Mouse (Mus musculus): ENCODE data around the gene Cd6.

The Cd6 gene

GRCm38 (mm10) chr19:10801906-10802305 lies 28.0 kb downstream of the Cd6 start:
- no peak for DNase-seq (ENCODE audit: low read depth)

- peak; percentile 22 for DNase-seq (ENCODE audit: low read depth)
Measured at GRCm38 (mm10) chr19:10801070-10801469, 28.8 kb downstream of the Cd6 start.

GRCm38 (mm10) chr19:10799155-10799554 lies 30.7 kb downstream of the Cd6 start:
- no peak for DNase-seq (ENCODE audit: low read depth)

- DNase-seq (ENCODE audit: low read depth), result no peak
Measured at GRCm38 (mm10) chr19:10798576-10798975, 31.3 kb downstream of the Cd6 start.

GRCm38 (mm10) chr19:10794916-10795315 lies 34.9 kb downstream of the Cd6 start:
- DNase-seq (ENCODE audit: low read depth), result no peak

- DNase-seq (ENCODE audit: low read depth), result no peak
Measured at GRCm38 (mm10) chr19:10793044-10793443, 36.8 kb downstream of the Cd6 start.

GRCm38 (mm10) chr19:10790323-10790722 lies 39.5 kb downstream of the Cd6 start:
- no peak for DNase-seq (ENCODE audit: low read depth)

GRCm38 (mm10) chr19:10788242-10788641 lies 41.6 kb downstream of the Cd6 start:
- DNase-seq (ENCODE audit: low read depth), result no peak

- DNase-seq (ENCODE audit: low read depth), result no peak
Measured at GRCm38 (mm10) chr19:10787406-10787805, 42.5 kb downstream of the Cd6 start.

GRCm38 (mm10) chr19:10786753-10787152 lies 43.1 kb downstream of the Cd6 start:
- no peak for DNase-seq (ENCODE audit: low read depth)

GRCm38 (mm10) chr19:10784796-10785459 lies 44.9 kb downstream of the Cd6 start:
- no peak for DNase-seq (ENCODE audit: low read depth)

- DNase-seq (ENCODE audit: low read depth), result no peak
Measured at GRCm38 (mm10) chr19:10784061-10784460, 45.8 kb downstream of the Cd6 start.

GRCm38 (mm10) chr19:10783168-10783567 lies 46.7 kb downstream of the Cd6 start:
- DNase-seq (ENCODE audit: low read depth), result no peak

- DNase-seq (ENCODE audit: low read depth), result no peak
Measured at GRCm38 (mm10) chr19:10781641-10782040, 48.2 kb downstream of the Cd6 start.

- DNase-seq (ENCODE audit: low read depth), result no peak
Measured at GRCm38 (mm10) chr19:10776906-10777305, 53.0 kb downstream of the Cd6 start.

GRCm38 (mm10) chr19:10774141-10774540 lies 55.7 kb downstream of the Cd6 start:
- no peak for DNase-seq (ENCODE audit: low read depth)

- no peak for DNase-seq (ENCODE audit: low read depth)
Measured at GRCm38 (mm10) chr19:10773384-10773783, 56.5 kb downstream of the Cd6 start.

GRCm38 (mm10) chr19:10772866-10773265 lies 57.0 kb downstream of the Cd6 start:
- no peak for DNase-seq (ENCODE audit: low read depth)

- no peak for DNase-seq (ENCODE audit: low read depth)
Measured at GRCm38 (mm10) chr19:10771995-10772394, 57.9 kb downstream of the Cd6 start.

GRCm38 (mm10) chr19:10769429-10770195 lies 60.2 kb downstream of the Cd6 start:
- no peak for DNase-seq (ENCODE audit: low read depth)

- DNase-seq (ENCODE audit: low read depth), result no peak
Measured at GRCm38 (mm10) chr19:10768694-10769428, 61.0 kb downstream of the Cd6 start.

- no peak for DNase-seq (ENCODE audit: low read depth)
Measured at GRCm38 (mm10) chr19:10767631-10768030, 62.2 kb downstream of the Cd6 start.

Measured in c-Kit-positive CD71-negative TER-119-negative erythroid progenitor cells, embryonic 14.5 days (primary cell).